Mouse (Mus musculus) c-Kit-positive CD71-positive TER-119-positive erythroid progenitor cells, embryonic 14.5 days (primary cell): ENCODE results near the gene Spz1.
"Not testable (repeated sequence)": the region's sequence is repeated elsewhere in the genome, so short reads cannot be mapped to it uniquely, and the experiment has no call there.

Experiments used
- DNase-seq: peaks from one replicate; pipeline ENCODE4 v3.0.0-alpha.2; 2013; ENCODE audit warnings: low spot score

The Spz1 gene

DNA sequence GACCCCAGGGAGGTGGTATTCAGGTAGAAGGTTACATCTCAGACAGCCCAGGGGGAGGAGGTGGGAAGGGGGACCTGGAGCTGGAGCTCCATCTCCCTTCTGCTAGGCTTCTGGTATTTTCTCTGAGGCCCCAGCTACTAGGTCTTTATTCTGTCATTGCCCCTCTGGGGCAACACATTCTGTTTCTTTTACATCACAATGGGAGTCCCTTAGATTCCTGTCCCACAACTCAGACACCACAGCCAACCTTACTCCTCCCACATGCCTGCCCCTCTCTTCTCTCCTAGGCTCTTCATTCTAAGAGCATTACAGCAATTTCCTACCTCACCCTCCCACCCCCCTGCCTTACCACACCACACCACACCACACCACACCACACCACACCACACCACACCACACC, at the start of gene Spz1:
Gene Spz1 (minus strand): TSS at position 101 of the 400 bp plus-strand sequence.
- no peak for DNase-seq

DNA sequence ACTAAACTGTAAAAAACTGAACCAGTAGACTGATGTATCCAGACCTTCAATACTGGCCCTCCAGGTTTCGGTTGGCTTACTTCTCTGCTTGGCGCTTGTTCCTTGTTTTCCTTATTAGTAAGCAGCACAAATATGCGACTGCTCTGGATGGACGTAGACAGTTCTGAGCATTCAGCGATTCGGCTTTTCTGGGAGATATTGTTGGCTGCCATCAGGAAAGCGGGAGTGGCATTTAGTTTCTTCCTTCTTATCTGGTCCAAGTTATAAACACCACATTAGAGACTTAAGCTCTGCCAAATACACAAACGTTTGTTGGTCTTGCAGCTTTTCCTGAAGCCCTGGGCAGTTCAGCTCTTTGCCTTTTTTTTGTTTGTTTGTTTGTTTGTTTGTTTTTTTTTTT, 40.5 kb upstream of the Spz1 start:
- DNase-seq, result no peak

DNA sequence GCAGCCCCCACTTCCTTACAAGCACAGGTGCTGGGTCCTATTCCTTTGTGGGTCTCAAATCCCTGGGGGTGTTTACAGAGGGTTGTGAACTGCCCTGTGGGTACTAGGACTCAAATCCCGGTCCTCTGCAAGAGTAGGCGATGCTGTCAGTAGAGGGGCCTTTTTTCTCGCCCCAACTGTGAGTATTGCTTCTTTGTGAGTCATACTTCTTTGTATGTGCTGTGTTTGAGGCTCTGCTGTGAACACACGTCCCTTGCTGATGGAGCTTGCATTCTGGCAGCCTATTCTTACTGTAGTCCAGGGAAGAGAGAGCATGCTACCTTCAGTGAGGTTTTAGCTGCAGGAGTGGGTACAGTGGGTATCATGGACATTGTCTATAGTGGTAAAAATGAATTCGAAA, 39.2 kb upstream of the Spz1 start:
- DNase-seq, result no peak

DNA sequence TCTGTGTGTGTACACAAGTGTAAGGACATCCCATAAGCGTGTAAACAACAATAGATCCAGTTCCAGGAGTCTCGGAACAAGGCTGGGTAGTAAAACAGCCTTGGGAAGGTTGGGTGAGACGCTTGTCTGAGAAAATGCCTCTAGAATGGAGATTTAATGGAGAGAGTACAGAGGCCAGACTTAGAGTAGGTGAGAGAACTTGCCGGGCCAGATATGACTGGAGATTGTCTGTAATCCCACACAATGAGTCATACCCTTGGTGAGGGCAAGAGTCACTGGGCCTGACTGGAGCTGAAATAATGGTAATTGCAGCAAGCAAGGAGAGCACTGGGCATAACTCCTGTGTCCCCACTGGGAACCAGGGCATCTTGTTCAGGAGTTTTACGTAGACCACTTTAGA, 37.1 kb upstream of the Spz1 start:
- no peak for DNase-seq

DNA sequence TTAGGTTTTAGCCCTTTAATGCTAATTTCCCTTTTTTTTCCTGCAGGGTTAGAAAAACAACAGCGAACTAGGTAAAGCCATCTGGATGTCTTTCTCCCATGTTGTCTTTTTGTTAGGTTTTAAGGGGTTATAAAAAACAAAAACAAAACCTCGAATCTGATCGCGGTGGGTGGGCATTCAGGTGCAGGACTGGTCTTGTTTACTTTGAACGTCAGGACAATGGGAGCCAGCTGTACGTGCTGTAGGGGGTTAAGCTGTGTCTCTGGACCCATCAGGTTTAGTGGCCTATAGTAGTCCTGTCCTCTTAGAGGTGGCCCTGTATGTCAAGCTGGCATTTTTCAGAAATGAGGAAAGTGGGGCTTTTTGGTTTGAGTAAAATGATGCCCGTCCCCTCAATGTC, 35.9 kb upstream of the Spz1 start:
- DNase-seq, result no peak

DNA sequence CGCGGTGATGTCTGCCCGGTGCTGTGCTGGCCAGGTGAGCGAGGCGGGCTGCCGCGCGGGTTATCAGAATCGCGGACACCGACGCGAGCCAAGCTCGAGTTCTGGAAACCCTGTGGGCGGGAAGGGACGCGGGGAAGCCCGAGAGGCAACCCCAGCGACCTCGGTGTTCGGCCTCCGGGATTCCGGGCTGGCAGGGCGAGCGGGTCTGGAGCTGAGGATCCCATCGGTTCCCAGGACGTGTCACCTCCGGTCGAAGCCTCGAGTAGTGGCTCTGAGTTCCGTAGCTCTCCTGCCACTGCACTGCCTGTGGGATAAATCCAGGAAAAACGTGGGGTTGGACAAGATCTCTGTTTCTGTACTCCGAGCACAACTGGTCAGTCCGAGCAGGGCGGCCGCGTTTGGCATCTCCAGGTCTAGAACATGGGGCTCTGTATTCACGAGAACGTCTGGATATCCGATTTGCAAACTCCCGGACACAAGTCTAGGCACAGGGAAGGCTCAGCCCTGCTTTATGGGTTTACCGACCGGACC, 35.3 kb upstream of the Spz1 start:
- DNase-seq, result no peak

DNA sequence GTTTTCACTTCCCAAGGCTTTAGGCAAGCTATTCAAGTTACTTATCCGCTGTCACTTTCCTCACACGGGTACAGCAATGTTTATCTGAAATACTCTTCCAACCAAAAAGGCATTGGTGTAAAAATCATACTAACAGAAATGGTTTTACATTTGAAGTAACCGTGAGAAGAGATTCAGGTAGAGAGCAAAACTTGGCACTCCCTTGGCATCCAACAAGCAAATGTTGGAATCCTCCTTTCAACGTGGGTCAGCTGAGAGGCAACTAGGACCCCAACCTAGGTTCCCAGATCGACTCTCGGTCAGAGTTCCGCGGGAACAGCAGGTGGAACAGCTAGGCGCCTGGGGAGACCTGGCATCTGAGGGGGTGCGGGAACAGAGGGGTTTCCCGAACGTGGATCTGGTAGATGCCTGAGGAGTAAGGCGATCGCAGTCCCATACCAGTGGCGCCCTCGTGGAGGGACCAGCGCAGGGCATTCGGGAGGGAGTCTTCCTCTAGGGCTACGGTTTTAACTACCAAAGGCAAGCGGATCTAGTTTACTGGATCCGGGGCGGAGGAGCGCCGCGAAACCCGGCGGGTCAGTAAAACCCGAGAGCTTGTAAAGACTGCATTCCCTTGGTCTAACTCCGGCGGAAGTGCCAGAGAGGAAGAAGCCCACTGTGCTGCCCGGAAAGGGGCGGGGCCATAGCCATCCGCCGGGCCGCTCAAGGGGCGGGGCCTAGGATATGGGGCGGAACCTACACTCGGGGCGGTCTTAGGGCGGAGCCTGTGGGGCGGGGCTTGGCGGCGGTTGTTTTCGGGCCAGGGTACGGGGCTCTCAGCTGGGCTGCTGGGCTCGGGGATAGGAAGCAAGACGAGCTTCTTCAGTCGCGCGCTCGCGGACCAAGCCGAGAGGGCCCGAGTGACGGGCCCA, 34.6 kb upstream of the Spz1 start, which contains the start of gene Serinc5:
Gene Serinc5 (plus strand): TSS at position 781 of the 911 bp plus-strand sequence.
- DNase-seq, result peak; percentile 94

DNA sequence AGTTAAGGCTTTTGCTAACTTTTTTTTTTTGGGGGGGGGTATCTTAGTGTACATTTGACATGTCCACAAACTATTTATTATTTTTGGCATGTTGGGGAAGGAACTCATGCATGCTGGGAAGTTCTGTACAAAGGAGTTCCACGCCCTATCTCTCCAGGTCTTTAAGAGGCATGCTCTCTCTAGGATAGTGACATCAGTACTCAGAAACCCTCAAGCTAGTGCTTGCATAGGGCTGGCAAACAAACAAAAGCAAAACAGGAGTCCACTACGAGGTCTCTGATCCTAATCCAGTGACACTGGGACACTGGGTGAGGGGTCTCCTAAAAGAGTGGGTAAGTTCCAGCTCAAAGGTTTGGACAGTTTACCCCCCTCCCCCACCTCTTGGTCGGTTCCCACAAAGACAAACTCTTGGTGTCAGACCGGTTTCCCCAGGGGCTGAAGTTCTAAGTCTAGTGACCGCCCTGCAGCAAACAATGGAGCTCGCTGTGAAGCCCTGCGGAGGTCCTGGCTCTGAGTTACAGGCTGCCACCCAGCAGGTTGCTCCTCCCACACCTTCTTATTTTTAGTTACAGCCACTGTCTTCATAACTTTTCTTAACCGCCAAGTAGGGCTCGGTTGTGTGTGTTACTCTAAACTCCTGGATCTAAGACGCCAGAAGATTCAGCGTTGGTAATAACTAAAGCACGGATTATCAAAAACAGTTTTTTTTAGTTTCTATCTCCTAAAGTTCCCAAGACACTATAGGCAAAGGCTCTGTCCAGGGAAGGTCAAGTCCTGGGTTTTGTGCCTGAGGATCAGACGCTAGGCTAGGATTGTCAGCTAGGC, 33.7 kb upstream of the Spz1 start:
- DNase-seq, result no peak

DNA sequence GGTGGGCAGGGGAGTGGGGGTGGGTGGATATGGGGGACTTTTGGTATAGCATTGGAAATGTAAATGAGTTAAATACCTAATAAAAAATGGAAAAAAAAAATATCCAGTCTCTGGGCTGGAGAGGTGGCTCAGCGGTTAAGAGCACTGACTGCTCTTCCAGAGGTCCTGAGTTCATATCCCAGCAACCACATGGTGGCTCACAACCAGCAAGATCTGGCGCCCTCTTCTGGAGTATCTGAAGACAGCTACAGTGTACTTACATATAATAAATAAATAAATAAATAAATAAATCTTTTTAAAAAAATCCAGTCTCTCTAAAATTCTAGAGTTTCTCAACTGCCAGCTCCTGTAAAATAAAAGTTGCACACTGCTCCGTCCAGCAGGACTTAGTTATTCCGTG, 29.3 kb upstream of the Spz1 start:
- not testable (repeated sequence) for DNase-seq

DNA sequence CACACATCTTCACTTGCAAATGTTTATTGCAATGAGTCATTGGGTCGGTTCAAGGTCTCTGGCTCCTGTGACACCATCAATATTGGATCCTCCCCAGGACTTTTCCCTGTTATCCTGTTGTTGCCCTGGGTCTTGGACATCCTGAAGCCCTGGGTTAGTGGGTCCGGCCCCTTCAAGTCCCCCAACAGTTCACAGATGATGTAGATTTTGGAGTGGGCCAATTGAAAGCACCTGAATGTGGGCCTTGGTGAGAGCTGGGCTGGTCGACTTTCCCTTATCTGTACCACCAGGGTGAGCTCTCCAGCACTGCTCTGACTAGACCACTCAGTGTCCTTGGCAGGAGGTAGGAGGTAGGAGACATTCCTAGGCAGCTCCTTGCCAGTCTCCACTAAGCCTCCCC, 19.5 kb upstream of the Spz1 start:
- DNase-seq, result no peak

DNA sequence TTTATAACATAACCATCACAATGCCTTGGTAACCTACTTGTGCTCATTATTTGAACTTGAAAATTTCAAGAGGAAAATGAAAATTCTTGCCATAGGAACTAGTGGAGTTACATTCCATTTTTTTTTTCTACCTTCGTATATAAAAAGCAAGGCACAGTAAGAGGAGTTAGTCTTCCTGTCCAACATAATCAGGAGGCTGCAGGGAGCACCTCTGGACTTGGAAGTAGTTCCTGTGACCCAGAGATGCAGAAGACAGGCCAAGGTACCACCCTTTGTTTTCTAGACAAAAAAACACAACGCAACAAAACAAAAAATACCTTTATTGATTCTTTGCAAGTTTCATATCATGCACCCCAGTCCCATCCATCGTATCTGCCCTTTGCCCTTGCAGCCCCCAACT, 18.9 kb upstream of the Spz1 start:
- no peak for DNase-seq

DNA sequence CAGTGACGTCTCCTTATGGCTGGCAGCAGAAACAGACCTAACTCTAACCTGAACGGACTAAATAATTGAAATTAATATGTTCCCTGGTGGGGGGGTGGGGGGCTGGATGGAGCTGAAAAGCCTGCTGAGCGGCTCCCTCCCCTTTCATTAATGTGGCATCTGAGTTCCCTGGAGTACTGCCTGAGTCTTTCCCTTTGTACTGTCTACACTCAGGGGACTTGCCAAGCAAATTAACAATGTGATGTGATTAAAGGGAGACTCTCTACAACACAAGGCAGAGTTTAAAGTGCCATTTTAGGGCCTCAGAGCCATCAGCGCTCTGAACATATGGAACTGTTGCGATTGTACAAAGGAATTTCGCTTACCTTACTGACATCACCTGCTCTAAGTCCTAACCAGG, 18.5 kb upstream of the Spz1 start:
- DNase-seq, result no peak

DNA sequence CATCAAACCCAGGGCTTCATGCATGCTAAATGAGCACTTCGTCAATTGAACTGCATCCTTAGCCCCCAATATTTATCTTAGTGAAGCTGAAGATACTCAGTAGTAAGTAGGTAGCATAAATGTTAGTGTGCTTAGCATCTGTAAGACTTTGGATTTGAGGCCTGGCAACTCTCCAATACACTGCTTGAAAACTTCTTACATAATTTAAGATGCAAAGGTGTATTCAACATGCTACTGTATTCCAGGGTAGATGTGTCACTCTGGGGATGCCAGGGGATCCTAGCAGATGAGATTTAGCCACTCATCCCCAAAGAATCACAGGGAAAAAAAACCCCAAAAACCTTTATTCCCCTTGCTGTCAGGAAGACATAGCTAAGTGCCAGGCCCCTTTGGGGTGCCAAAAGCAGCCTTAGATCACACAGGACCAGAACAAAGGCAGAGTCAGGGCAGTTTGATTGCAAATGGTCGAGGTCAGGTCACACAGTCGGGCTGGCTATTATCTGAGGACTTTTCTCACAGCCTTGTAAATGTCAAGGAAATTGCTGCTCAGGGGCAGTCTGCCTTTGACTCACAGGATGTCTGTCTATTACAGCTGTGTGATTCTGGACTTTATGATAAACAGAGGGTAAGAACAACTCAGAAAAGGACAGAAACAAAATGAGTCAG, 17.9 kb upstream of the Spz1 start:
- no peak for DNase-seq

DNA sequence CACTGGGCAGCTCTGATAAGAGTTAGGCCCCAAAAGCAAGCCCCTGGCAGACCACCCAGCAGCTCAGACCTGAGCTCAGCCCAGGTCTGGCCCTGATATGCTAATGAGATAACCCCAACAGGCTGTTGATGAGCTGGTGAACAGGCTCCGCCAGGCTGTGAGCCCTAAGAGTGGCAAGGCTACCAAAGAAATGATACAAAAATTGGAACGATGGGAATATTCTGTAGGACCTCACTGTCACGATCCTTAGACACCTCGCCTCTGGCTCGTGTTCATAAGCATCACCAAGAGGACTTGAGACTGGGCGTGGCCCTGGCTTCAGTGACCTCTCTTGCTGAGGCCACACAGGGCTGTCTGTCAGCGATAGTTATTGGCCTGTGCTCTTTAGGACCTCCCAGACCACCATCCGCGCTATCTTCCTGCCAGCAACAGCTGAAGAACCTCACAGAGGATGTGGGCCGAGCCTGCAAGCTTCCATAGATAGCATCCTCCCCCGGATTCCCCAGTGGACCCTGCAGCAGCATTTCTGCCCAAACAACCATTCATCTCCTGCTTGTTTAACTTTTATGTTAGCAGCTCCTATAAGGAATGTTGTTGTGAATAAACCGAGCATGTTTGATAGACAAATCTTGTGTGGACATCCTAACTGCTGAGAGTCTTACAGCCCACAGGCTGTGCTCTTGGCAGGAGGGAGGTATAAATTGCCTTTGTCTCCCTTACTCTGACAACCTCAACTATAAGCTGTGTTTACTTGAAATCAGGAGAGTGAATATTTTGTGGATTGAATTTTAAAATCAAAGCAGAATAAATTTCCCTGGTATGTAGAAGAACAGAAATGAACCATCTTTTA, 17.0 kb upstream of the Spz1 start:
- peak; percentile 90 for DNase-seq

DNA sequence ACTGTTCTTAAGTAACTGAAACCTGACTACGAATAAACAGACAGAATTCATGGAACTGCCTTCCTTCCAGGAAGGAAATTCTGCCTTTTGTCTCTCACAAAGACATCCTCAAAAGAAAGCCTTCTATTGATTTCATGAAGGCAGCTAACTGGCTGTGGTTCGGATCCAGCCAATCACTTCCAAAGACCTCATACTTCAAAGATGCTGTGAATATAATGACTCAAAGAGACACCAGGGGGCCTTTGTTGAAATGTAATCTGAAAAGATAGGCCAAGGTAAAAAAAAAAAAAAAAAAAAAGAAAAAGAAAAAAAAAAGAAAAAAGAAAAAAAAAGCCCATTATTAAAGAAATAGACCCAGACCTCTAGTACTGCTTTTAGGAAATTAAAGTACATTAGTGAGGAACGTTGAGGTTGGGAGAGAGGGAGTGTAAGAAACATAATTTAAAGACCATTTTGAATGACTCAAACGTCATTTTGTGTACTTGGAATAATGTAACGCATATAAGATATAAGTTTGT, 16.4 kb upstream of the Spz1 start:
- no peak for DNase-seq

DNA sequence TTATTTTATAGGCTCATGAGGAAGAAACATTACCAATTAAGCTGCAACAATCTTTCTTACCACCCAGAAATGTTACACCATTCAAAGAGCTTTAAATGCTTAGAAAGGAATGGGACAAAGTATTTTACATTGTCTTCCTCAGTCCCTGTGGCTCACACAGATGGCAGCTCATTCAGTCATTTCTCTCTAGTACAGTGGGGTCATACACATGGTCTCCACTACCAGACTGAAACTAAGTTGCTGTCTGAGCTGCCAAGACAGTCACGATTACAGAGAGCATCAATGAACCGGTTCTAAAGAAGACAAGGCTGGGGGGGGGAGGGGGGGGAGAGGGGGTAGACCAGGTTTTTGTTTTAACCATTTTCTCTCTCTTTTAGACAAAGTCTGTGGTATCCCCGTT, 15.3 kb upstream of the Spz1 start:
- no peak for DNase-seq

DNA sequence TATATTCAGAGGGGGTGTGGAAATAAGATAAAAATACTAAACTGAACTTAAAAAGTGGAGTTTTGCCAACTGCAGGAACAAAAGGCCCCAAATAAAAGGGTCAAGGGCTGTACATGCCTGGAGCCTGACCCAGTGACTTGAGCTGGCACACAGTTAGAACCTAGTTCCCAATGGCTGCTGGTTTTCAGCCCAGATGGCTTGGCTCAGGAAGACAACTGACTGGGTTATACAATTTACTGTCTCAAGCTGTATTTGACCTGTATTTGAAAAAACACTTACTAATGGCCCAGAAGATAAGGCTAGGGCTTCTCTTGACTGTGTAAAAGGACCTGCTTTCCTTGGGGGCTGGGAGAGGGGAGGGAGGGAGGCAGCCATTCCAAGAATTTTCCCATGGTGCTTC, 13.3 kb upstream of the Spz1 start:
- DNase-seq, result no peak

DNA sequence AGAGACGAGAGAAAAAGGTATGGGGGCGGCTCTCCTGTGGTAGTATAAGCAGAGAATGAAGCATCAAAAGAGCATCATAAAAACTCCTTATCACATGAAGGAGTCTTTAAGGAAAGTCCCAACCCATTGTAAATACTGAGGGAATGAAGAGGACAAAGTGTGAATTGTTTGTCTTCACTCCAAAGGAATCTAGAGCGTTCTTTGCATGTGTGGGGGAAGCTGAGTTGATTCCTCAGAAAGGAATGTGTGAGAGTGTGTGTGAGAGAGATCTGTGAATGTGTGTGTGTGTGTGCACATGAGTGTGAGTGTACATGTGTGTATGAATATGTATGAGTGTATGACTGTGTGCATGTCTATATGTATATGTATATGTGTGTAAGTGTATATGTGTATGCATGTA, 12.7 kb upstream of the Spz1 start:
- no peak for DNase-seq

DNA sequence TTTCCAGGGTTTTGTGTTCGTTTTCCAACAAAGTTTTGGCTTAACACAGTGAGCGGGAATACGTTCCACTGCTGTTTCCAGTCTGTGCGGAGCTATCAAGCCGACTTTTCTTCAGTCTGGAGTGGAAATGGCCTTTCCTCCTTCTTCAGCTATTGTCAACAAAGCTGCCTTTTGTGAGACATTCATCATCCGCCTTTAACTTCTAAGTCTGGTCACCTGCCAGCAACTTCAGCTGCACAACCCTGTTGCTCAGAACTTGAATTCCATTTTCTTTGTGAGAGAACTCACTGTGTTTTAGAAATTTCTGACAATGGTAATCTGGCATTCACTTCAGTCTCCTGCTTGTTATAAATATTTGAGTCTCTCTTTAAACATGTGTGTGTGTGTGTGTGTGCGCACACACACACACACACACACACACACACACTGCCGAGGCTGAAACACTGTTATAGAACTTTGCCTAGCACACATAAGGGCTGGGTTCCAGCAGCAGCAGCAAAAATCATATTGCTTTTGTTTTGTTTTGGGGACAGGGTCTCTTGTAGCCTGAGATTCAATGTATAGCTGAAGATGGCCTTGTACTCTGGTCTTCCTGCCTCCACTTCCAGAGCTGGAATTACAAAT, 8.2 kb upstream of the Spz1 start:
- DNase-seq, result no peak

DNA sequence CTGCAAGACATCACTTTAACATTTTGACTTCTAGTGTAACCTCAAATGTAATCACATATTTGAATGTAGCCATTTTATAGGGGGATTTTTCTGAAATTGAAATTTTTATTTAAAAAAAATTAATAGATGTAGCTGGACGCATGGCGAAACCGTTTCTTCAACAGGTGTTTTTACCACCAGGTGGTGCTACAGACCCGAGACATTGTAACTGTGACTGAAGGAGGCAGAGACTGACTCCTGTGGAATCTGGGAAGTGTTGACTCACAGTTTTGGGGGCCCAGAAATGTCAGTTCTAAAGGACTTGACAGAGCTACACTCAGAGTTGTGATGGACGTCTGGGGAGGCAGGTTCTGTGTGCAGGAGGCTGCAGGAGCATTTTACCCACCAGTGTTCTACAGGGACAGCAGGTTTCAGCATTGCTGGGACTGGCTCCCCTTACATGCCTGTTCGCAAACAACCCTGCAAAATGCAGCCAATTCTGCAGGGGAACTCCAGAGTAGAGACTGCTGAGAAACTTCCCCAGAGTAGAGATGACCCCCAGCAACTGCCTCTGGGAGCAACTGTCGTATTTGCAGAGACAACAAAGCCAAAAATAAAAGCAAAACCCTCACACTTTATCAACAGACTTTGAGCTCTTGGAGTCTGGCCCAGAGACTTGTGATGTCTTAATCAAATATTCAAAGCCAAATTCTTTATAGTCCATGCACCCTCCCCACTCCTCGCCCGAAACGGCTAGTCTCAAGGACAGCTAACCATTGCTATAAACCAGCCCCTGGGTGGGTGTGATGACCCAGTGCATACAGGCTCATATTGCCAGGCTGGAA, 4.5 kb upstream of the Spz1 start:
- DNase-seq, result peak; percentile 74
